Mouse (Mus musculus) left cerebral cortex, adult 9 months (tissue): Measurements from ENCODE around the gene Psors1c2.
"Not testable (repeated sequence)": the region's sequence is repeated elsewhere in the genome, so short reads cannot be mapped to it uniquely, and the experiment has no call there.

Experiments
- DNase-seq, 2 experiments: peaks; one replicate each; pipeline ENCODE4 v3.0.0; 2022; ENCODE audit warnings: low spot score in 2 of 2

Gene Psors1c2

DNA sequence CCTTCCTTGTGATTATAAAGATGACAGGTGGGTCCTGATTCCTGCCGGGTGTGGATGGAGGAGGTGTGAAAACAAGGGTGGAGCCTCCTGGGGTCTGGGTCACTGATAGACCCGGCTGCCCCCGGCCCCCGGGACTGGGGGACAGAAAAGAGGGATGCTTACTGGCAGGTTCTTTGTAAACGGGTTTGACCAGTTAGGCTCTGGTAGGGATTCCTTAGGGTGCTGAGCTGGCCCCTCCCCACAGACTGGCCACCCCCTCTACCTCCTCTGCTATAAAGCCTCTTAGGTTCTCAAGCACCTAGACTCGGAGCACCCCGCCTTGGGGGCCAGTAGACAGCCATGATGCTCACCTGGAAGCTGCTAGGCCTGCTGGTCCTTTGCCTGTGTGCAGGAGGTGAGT, at the start of gene Psors1c2:
Gene Psors1c2, plus strand, starts transcription at position 301 of the 400 bp plus-strand sequence.
- no peak for DNase-seq

DNA sequence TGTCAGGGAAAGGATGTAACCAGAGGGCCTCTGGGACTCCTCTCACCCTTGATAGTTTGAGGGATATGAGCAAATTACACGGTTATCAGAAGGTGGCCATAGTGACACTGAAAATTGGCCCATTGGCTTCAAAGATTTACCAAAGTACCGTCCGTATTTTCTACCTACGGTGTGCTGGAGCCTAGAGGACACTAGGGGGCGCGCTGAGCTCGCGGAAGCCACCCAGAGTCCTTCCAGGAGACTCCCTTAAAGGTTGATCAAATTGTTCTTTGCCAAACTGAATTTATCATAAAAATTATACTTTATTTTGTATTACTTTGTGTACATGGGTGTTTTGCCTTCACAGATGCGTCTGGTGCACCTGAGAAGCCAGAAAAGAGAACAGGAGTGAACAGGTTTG, 48.9 kb upstream of the Psors1c2 start:
- DNase-seq = peak in 1 of 2 experiments; percentile 52

DNA sequence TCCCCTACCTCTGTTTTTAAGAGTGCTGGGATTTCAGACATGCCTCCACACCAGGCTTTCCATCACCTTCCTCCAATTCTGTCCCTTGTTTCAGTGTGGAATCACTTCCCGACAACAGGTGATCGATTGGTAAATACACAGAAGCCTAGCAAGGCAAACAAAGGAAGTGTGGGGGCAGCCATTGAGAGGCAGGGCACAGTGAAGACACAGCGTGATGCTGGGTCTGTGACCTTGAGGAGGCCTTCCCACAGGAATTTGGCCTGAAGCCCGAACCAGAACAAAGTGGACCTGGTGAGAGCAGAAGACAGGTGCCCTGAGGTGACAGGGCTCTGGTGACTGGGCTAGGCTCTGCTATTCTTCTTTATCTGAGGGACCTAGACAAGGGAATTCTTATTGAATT, 47.3 kb upstream of the Psors1c2 start:
- no peak for DNase-seq

DNA sequence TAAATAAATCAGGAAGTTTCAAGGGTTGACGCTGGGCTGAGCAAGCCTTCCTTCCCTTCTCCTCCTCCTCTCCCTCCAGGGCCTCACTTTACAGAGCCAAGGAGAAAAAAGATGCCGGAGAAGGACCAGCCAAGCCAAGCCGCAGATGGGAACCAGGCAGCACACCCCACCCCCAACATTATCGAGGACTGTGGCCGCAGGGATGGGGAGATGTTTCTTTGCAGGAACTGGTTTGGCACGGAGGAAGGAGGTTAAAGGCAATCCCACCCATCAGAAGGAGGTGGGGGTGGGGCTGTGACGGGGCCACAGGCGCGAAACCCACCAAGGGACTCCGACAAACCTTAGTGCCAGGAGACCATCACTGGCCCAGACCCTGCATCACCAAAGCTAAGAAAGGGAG, 46.3 kb upstream of the Psors1c2 start:
- DNase-seq = no peak

DNA sequence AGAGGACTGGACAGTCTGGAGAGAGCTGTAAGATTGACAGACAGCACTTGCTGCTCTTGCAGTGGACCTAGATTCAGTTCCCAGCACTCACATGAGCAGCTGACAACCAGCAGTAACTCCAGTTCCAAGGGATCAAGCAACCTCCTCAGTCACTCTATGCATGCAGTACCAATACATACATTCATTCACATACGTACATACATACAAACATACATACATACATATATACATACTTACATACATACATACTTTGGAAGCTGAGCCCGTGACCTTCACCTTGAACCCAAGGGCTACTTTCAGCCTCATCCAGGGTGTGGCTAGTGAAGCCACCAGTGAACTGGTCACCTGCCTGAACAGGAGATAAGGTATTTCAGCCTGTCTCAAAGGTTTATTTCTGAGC, 45.0 kb upstream of the Psors1c2 start:
- no peak for DNase-seq

DNA sequence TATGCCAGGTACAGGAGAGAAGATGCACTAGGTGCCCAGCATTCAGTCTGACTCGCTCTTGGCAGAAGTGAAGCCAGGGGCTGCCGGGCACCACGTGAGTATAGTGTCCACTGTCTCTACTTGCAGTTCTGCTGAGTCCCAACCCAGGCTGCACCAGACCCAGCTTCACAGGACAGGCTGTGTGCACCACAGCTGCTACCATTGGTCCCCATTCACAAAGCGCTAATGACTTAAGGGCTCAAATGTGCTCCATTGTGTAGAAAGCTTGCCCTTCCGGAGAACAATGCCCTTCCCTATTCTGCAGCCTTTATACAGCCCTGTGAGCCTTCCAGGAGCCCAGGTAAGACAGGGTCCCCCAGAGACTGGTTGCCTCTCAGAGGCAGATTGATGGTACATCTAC, 42.7 kb upstream of the Psors1c2 start:
- DNase-seq = no peak

DNA sequence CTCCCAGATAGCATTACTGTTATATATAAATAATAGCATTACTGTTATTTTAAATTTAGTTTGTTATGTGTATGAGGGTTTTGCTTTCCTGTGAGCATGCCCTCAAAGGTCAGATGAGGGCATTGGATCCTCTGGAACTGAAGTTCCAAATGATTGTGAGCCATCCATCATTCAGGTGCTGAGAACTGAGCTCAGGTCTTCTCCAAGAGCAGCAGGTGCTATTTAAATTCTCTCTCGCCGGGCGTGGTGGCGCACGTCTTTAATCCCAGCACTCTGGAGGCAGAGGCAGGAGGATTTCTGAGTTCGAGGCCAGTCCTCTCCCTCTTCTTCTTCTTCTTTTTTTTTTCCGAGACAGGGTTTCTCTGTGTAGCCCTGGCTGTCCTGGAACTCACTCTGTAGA, 35.9 kb upstream of the Psors1c2 start:
- DNase-seq = no peak

DNA sequence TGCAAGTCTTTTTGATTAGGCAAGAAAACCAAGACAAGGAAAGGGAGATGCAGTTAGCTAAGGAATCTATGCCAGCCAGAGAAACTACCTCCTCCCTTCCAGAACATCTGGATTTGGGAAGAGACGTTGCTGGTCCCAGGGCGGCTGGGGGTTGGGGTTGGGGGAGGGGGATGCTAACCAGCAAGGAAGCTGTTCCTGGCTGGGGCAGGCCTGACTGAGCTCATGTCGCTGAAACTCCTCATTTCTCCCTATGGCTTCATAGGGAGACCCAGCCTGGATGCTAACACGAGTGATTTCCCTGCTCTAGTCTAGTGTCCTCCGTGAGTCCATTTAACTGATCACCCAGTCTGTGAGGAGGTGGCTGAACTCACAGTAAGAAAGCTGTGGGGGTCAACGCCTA, 30.8 kb upstream of the Psors1c2 start:
- DNase-seq = no peak

DNA sequence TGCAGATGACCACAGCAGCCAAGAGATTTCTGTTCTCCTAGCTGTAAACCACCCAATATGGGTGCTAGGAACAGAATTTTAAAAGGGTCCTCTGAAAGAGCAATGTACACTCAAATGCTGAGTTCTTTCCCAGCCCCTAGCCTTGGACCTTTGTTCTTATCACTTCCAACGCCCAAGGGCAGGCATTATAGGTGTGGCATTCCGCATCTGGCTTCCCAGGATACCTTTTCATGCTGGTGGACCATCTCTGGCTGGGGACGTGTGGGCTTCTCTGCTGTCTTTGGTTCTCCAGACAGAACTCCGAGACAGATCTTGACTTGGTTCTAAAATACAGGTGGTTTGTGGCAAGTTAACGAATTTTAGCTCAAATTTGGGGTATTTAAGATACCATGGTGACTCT, 30.2 kb upstream of the Psors1c2 start:
- DNase-seq = no peak

DNA sequence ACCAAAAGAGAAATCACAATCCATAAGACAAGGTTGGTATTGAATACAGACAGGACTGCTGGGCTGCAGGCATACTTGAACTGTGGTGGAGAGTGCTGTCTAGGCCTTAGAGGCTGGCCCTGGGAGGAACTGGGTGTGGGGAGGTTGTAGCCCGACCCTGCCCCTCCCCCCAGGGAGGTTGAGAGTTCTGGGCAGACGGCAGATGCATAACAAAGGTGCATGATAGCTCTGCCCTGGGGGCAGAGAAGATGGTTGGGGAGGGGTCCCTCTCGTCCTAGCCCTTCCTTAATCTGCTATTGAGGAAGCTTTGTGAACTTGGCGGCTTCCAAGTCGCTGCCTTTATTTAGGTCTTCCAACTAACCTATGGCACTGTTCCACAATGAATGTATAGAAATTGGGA, 29.2 kb upstream of the Psors1c2 start:
- DNase-seq = no peak

DNA sequence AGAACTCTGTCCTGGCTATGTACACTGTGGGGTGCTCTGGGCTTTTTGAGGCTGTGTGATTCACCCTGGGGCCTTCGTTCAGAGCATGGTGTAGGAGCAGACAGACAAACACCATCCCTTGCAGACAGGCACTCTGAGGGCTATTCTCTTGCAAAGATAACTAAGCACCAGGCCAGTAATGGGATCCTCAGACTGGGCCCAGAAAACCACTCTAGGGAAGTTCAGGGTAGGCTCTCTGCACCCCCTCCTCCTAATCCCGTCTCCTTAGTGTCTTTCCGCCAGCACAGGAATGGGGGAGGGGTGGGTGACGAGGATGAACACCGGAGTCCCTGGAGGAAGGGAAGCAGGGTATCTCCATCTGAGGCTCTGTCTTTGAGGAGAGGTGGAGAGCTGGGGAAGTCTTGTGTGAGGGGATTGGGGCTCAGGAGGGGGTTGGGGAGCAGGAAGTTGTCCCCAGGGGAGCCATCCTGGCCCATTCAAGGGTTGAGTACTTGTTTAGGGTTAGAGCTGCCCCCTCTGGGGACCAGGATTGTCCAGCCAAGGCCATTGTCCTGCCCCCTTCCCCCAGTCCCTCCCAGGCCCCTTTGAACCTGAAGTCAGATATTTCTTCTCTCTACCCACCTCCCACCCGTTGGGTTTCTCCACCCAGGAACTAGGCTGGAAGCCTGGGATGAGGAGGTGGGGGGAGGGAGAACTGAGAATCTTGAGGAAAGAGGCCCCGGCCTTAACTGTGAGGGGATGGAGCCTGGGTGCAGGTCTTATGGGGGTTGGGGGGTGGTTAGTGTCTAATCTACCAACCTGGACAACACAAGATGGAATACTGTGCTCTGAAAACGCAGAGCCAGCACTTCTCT, 28.1 kb upstream of the Psors1c2 start:
- no peak for DNase-seq

DNA sequence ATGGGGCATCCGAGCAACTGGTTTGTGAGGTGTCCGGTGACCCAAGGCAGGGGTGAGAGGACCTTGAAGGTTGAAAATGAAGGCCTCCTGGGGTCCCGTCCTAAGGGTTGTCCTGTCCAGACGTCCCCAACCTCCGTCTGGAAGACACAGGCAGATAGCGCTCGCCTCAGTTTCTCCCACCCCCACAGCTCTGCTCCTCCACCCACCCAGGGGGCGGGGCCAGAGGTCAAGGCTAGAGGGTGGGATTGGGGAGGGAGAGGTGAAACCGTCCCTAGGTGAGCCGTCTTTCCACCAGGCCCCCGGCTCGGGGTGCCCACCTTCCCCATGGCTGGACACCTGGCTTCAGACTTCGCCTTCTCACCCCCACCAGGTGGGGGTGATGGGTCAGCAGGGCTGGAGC, 27.2 kb upstream of the Psors1c2 start, which contains the start of gene Pou5f1:
Gene Pou5f1, plus strand, starts transcription at position 243 of the 400 bp plus-strand sequence.
- DNase-seq = no peak

DNA sequence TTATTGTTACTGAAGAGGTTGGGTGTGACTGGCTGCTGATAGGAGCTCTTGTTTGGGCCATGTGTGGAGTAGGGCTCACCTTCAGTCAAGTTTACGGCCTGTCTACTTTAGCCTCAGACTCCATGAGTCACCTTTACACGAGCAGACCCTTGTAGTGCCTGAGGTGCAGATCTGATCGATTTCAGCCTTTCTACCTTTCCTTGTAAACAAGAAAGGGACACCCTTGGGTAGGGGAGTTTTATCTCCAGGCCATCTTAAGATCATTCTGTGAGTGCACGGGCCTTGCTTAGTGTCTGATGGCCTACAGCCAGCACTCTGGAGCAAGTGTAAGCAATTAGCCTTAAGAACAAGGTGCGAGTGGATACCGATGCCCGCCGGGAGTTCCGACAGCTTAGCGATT, 26.1 kb upstream of the Psors1c2 start:
- DNase-seq = no peak

DNA sequence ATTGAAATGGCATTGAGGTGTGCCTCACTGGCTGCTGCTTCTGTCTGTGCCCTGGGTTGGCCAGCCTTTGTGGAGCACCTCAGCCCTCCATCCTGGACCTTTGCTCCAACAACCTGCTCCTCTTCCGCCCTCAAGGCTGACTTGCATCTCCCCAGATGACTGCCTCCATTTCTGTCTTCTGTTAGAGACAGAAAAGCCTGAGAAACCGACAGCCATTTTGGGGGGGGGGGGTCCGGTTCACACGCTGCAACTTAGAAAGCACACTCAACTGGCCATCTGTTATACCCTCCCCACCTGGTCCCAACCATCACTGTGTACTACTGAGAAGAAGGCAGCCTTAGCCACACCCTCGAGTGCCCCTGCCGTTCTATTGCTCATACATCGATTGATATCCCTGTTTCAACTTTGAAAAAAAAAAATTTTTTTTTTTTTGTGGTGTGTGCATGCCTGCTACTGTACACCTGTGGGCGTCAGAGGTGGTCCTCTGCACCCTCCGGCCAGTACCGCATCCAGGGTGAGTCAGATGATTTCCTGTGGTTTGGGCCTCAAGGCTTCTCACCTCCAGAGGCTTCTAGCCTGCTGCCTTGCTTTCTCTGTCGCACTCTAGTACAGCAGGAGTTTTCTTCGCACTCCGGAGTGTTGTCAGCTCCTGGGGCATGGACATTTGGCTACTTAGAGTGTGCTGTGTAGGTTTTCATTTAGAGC, 25.3 kb upstream of the Psors1c2 start:
- DNase-seq = no peak

DNA sequence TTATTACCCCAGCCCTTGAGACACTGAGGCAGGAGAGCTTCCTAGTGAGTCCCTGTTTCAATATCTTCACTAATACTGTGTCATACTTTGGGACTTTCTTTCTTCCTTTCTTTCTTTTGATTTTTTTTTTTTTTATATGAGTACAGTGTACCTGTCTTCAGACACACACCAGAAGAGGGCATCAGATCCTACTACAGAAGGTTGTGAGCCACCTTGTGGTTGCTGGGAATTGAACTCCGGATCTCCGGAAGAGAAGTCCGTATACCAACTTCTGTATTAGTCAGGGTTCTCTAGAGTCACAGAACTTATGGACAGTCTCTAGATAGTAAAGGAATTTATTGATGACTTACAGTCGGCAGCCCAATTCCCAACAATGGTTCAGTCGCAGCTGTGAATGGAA, 24.7 kb upstream of the Psors1c2 start:
- DNase-seq = not testable (repeated sequence)

DNA sequence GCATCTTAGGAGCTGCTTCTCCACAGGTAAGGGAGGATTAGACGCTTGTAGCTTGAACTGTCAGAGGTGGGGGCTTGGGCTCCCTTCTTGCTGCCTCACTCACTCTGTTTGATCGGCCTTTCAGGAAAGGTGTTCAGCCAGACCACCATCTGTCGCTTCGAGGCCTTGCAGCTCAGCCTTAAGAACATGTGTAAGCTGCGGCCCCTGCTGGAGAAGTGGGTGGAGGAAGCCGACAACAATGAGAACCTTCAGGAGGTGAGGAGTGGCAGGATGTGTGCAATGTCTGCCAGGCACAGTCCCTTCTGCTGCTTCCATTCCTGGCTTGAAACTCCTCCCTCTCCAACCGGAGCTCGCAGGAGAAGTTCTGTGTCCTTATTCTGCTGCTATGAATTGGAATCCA, 23.7 kb upstream of the Psors1c2 start:
- peak in 1 of 2 experiments; percentile 32 for DNase-seq

DNA sequence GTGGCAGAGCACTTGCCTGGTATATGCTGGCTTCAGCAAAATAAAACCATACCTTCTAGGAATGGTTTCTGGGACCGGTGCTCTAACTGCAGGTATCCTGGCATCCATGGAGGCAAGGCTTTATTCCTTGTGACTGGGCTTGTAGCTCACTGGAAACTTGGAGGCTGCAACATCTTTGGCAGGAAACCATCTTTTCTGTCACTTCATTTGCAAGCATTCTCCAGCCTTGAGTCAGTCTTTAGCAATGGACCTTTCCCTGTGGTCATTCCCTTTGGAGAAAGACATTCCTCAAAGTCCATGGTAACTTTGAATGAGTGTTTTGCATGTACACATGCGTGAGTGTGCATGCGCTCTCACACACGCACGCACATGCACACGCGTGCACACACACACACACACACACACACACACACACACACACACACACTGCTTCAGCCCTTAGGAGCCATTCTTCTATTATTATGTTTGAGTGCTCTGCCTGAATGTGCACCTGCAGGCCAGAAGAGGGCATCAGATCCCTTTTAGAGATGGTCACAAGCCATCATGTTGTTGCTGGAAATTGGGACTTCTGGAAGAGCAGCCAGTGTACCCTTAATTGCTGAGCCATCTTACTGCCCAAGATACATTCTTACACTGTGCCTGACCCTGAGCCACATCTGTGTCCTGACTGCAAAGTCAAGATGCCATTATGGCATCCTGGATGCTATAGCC, 19.9 kb upstream of the Psors1c2 start:
- DNase-seq = no peak

DNA sequence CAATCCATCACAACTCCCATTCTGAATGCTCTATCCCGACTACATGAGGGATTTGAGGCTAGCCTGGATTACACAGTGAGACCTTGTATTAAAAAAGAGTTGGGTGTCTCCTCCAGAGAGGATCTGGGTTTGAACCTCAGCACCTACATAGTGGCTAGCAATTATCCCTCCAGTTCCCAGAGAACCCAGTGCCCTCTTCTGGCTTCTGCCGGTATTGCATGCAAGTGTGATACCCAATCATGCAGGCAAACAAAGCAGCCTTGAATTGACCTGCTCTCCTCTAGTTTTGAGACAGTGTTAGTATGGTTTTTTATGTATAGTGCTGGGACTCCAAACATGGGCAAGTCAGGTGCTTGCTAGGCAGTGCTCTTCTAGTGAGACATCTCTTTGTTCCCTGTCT, 19.1 kb upstream of the Psors1c2 start:
- DNase-seq = peak in 1 of 2 experiments; percentile 65

DNA sequence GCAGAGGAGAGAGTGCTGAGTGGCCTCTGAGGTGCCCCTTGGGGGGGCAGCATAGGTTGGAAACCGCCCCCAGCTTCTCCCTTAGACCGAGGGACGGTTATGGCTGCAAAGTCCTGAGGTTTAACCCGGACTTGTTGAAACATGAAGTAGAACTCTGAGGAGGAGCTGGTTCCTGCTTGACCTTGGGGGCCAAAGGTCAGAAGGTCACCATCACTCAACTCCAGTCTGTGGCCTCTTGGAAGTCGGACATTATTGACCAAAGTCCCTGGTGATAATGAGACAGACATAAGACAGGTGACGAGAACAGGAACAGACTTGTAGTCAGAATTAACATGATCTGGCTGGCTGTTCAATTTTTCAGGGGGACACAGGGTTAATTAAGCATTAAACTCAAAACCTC, 18.2 kb upstream of the Psors1c2 start:
- no peak for DNase-seq

DNA sequence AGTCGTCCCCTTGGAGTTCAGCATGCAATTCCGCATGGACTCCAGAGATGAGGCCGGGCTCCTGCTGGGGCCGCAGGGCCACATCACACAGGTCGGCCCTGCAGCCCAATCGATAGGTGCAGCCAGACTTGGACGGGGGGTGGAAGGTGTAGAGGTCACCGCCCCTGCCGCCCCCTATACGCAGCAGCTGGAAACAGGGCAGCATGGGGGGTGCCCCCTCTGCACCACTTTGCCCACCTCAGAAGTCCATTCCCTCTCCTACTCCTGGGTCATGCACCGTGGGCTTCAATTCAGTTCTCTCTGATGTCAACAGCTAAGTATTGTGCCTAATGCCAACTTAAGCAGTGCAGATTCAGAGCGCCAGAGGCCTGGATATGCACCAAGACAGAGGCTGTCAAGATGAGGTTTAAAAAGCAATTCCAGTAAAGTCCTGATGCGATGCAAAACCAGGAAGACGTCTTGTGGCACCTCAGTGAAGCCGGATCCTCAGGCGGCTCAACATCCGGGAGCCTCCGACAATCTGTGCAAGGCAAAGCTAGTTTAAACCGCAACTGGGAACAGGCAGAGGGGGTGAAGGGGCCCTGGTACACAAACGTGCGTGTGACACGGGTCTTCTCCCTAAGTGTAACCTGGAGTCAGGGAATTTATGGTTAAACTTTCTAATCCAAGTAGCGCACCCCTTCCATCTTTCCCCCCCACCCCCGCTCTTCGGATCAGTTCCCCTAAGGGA, 16.9 kb upstream of the Psors1c2 start:
- DNase-seq = no peak

DNA sequence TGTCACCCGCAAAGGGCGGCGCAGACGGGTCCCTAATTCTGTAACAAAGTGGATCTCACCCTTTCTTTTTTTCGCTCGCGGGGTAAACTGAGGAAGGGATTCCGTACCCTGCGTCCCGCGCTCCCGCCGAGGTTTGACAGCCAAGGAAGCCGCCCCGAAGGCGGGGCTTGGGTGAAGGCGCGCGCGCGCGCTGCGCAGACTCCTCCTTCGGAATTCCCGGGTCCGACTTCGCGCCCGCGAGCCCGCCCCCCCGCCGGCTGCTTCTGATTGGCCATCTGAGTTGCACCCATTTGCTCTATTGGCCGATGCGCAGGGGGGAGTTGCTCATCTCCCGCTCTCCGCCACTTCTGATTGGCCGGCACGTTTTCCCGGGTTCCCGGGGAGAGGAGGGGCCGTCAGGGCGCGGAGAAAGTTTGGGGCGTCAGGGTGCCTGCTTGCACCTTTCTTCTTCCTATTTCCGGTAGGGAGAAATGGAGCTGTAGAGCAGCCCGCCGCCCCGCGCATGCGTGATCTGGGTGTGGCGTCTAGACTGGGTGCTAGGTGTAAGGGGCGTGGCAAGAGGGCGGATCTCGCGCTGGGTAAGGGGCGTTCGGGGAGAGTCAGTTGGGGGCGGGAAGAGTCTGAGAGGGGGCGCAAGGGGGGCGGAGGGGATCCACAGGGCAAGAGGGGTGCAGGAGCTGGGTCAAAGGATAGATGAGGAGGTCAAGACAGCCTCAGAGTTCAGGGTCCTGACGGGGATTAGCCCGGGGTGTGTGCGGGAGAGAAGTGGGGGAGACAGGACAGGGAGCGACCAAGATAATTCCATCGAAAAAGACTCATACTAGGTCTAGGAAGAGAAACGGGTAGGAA, 16.1 kb upstream of the Psors1c2 start, which contains the start of the genes Tcf19 and Cchcr1:
Gene Tcf19, minus strand, starts transcription at position 173 of the 849 bp plus-strand sequence.
Gene Cchcr1, plus strand, starts transcription at position 449 of the 849 bp plus-strand sequence.
- DNase-seq = peak; percentile 93 to 96
